Mouse (Mus musculus) lung, postnatal 36 days (tissue): Measurements from ENCODE around the gene Ebf1.
A peak's percentile ranks its signal among the peaks of the same experiment; 100 is the strongest.

Source experiments
- DNase-seq: peaks from one replicate; pipeline ENCODE4 v3.0.0; 2022; ENCODE audit warnings: mixed read lengths

Gene Ebf1

GRCm38 (mm10) chr11:44976254-44976802 lies 359.2 kb downstream of the Ebf1 start:
- no peak for DNase-seq

- DNase-seq, result no peak
Observed at GRCm38 (mm10) chr11:44977921-44978397, 360.8 kb downstream of the Ebf1 start.

GRCm38 (mm10) chr11:44979391-44979790 lies 362.3 kb downstream of the Ebf1 start:
- peak; percentile 7 for DNase-seq

- no peak for DNase-seq
Observed at GRCm38 (mm10) chr11:44982225-44982624, 365.1 kb downstream of the Ebf1 start.

GRCm38 (mm10) chr11:44983961-44984360 lies 366.8 kb downstream of the Ebf1 start:
- DNase-seq, result no peak

- no peak for DNase-seq
Observed at GRCm38 (mm10) chr11:44984381-44984780, 367.3 kb downstream of the Ebf1 start.

GRCm38 (mm10) chr11:44987796-44988195 lies 370.7 kb downstream of the Ebf1 start:
- no peak for DNase-seq

- DNase-seq, result no peak
Observed at GRCm38 (mm10) chr11:45002681-45003286, 385.7 kb downstream of the Ebf1 start.

- DNase-seq, result no peak
Observed at GRCm38 (mm10) chr11:45003716-45004437, 386.8 kb downstream of the Ebf1 start.

- DNase-seq, result no peak
Observed at GRCm38 (mm10) chr11:45007311-45007710, 390.2 kb downstream of the Ebf1 start.

- peak; percentile 86 for DNase-seq
Observed at GRCm38 (mm10) chr11:45008078-45008477, 391.0 kb downstream of the Ebf1 start.

GRCm38 (mm10) chr11:45008760-45009159 lies 391.6 kb downstream of the Ebf1 start:
- DNase-seq, result no peak

- DNase-seq, result no peak
Observed at GRCm38 (mm10) chr11:45012081-45012480, 395.0 kb downstream of the Ebf1 start.

- peak; percentile 26 for DNase-seq
Observed at GRCm38 (mm10) chr11:45017493-45017892, 400.4 kb downstream of the Ebf1 start.

- DNase-seq, result no peak
Observed at GRCm38 (mm10) chr11:45026012-45026411, 408.9 kb downstream of the Ebf1 start.

- no peak for DNase-seq
Observed at GRCm38 (mm10) chr11:45026674-45027073, 409.6 kb downstream of the Ebf1 start.

GRCm38 (mm10) chr11:45027076-45027475 lies 410.0 kb downstream of the Ebf1 start:
- no peak for DNase-seq

- no peak for DNase-seq
Observed at GRCm38 (mm10) chr11:45055744-45056610, 438.9 kb downstream of the Ebf1 start.
